Mouse (Mus musculus) midbrain, postnatal 0 days (tissue): ENCODE measurements around the gene Syne3. TPM values are rescaled to one million over a fixed set of nuclear protein-coding genes. Genes with fewer than 3 reads are reported as not detected.

ENCODE experiments used
- ATAC-seq: fragments of 200-750 bp; cut with Nextera tagmentation; 2 replicates; pipeline ENCODE4 v1.8.0; 2017; ENCODE audit warnings: moderate number of reproducible peaks, mild to moderate bottlenecking, moderate TSS enrichment, moderate library complexity; ENCODE audit not compliant: low FRiP score
- DNase-seq: peaks from one replicate; pipeline ENCODE4 v3.0.0-alpha.2; 2015; ENCODE audit warnings: low spot score
- H3K27ac ChIP-seq: fragments of 300-500 bp; sonication (generic); 2 replicates; pipeline ENCODE4 v1.5.1; 2014; ENCODE audit warnings: low read depth, mild to moderate bottlenecking, low read length, mixed read lengths
- H3K27me3 ChIP-seq: fragments of 300-500 bp; sonication (generic); 2 replicates; pipeline ENCODE4 v1.6.1; 2014; ENCODE audit warnings: low read length, control low read depth, mixed read lengths; ENCODE audit not compliant: insufficient read depth
- H3K36me3 ChIP-seq: fragments of 300-500 bp; sonication (generic); 2 replicates; pipeline ENCODE4 v1.6.1; 2014; ENCODE audit warnings: low read length, control low read depth, mixed read lengths; ENCODE audit not compliant: insufficient read depth
- H3K4me1 ChIP-seq: fragments of 300-500 bp; sonication (generic); 2 replicates; pipeline ENCODE4 v1.6.1; 2014; ENCODE audit warnings: mild to moderate bottlenecking, control low read depth, antibody characterized with exemption, low read length, mixed read lengths; ENCODE audit not compliant: insufficient read depth
- H3K4me2 ChIP-seq: fragments of 300-500 bp; sonication (generic); 2 replicates; pipeline ENCODE4 v1.6.1; 2014; ENCODE audit warnings: low read depth, mild to moderate bottlenecking, low read length, mixed read lengths; ENCODE audit not compliant: poor library complexity, severe bottlenecking
- H3K4me3 ChIP-seq: fragments of 300-500 bp; sonication (generic); 2 replicates; pipeline ENCODE4 v1.5.1; 2014; ENCODE audit warnings: low read depth, mild to moderate bottlenecking, low read length, moderate library complexity
- H3K9ac ChIP-seq: fragments of 300-500 bp; sonication (generic); replicated peaks from 2 replicates; pipeline ENCODE4 v1.6.1; 2014; ENCODE audit warnings: mild to moderate bottlenecking, low read length, moderate library complexity, mixed read lengths; ENCODE audit not compliant: poor library complexity, severe bottlenecking
- H3K9me3 ChIP-seq: fragments of 300-500 bp; sonication (generic); 2 replicates; pipeline ENCODE4 v1.6.1; 2016; ENCODE audit warnings: low read length, control low read depth
- CTCF ChIP-seq: IDR thresholded peaks from 2 replicates; pipeline ENCODE4 v1.5.1; 2016; ENCODE audit warnings: antibody characterized with exemption, mild to moderate bottlenecking
- WGBS: fragments of 180-500 bp; shearing (Covaris S2); extraction: QIAGEN DNeasy Blood & Tissue Kit; methylation state at CpG from one replicate; pipeline ENCODE4 v1.1.7; 2014; 5-methylcytosine and 5-hydroxymethylcytosine counted together
- polyA plus RNA-seq: library from polyadenylated mRNA; unstranded; fragments of >200 nt; fragmentation: Nextera tagmentation; extraction: Ambion mirVana; gene quantifications from 2 replicates; pipeline ENCODE4 v1.2.1, GENCODE M21; 2015
- total RNA-seq: library from RNA; depleted of rRNA; stranded (reverse); fragments of >200 nt; gene quantifications from 2 replicates; pipeline ENCODE4 v1.2.3, GENCODE M21; 2014

The Syne3 gene
- total and polyA plus RNA-seq, 2 experiments from 2014 or later, result 0.85 to 0.93 TPM

DNA sequence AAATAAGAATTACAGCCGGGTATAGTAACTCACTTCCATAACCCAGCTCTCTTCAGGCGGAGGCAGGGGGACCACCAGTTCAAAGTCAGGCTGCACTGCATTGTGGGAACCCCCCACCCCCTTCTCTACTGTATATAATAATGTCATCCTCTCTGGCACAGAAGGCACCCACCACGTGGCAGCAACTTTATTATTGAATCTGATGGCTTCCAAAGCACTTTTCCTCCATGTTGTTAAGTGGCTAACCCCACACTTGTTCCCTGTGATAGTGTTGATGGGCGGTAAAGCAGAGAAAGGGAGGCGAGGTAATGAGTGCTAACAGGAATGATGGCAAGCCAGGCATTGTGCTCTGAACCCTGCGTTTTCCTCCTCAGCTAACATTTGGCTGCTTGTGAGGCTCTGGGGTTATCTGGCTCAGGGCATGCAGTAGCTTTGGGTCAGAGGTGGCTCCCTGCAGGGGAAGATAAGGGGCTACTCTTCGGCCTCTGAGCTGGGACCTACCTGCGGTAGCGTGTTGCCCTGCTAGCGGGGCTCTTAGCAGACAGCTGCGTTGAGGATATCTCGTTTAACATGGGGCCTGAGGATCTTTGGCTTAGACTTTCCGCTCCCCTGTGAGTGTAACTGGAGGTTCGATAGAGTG is 24.6 kb upstream of the Syne3 start:
- peak overlapping the region; percentile 91 for H3K4me2 ChIP-seq
- ATAC-seq, result no peak
- H3K4me3 ChIP-seq, result no peak overlapping the region
- no peaks in the 10 kb centered on the region for H3K9me3 ChIP-seq
- H3K4me1 ChIP-seq, result peaks cover 14% of the 10 kb centered on the region; the same call in 1 of the 2 replicates
- no peak for TF ChIP-seq CTCF
- no peaks in the 10 kb centered on the region for H3K27me3 ChIP-seq
- DNase-seq, result no peak
- no peak overlapping the region for H3K9ac ChIP-seq
- H3K36me3 ChIP-seq, result peaks cover 3% of the 10 kb centered on the region; the same call in 1 of the 2 replicates
- H3K27ac ChIP-seq, result no peak overlapping the region
- 81% methylated on average over 14 of the region's 14 CpGs for WGBS

GRCm38 (mm10) chr12:105032832-105033775 is 23.5 kb upstream of the Syne3 start:
- H3K9ac ChIP-seq, result peak overlapping the region; percentile 87
- H3K27ac ChIP-seq, result peak overlapping the region; percentile 80
- peaks cover 14% of the 10 kb centered on the region; the same call in 1 of the 2 replicates for H3K4me1 ChIP-seq
- peaks cover 3% of the 10 kb centered on the region; the same call in 1 of the 2 replicates for H3K36me3 ChIP-seq
- H3K27me3 ChIP-seq, result no peaks in the 10 kb centered on the region
- peak; percentile 48 for ATAC-seq
- no peaks in the 10 kb centered on the region for H3K9me3 ChIP-seq
- H3K4me2 ChIP-seq, result peak overlapping the region; percentile 91
- no peak for DNase-seq
- H3K4me3 ChIP-seq, result peak overlapping the region; percentile 90
- 2% methylated on average over 45 of the region's 45 CpGs for WGBS
- TF ChIP-seq CTCF, result no peak

- Histone ChIP-seq H3K9me3 (no peaks in the 10 kb centered on the region), H3K9ac (peak within 1 kb of the TSS; percentile 87), H3K4me2 (peak within 1 kb of the TSS; percentile 91), H3K27ac (peak within 1 kb of the TSS; percentile 80), H3K36me3 (peaks cover 3% of the 10 kb centered on the region; the same call in 1 of the 2 replicates), H3K4me3 (peak within 1 kb of the TSS; percentile 90), H3K4me1 (peaks cover 14% of the 10 kb centered on the region; the same call in 1 of the 2 replicates), H3K27me3 (no peaks in the 10 kb centered on the region)
- ATAC-seq (peak; percentile 99), DNase-seq (peak; percentile 100)
- under 1% methylated on average over 60 of the region's 72 CpGs for WGBS
- no peak for TF ChIP-seq CTCF
Measured at GRCm38 (mm10) chr12:105032147-105032831, 22.7 kb upstream of the Syne3 start, which contains the start of gene Glrx5. Gene Glrx5 (plus strand): TSS chr12:105032688.

DNA sequence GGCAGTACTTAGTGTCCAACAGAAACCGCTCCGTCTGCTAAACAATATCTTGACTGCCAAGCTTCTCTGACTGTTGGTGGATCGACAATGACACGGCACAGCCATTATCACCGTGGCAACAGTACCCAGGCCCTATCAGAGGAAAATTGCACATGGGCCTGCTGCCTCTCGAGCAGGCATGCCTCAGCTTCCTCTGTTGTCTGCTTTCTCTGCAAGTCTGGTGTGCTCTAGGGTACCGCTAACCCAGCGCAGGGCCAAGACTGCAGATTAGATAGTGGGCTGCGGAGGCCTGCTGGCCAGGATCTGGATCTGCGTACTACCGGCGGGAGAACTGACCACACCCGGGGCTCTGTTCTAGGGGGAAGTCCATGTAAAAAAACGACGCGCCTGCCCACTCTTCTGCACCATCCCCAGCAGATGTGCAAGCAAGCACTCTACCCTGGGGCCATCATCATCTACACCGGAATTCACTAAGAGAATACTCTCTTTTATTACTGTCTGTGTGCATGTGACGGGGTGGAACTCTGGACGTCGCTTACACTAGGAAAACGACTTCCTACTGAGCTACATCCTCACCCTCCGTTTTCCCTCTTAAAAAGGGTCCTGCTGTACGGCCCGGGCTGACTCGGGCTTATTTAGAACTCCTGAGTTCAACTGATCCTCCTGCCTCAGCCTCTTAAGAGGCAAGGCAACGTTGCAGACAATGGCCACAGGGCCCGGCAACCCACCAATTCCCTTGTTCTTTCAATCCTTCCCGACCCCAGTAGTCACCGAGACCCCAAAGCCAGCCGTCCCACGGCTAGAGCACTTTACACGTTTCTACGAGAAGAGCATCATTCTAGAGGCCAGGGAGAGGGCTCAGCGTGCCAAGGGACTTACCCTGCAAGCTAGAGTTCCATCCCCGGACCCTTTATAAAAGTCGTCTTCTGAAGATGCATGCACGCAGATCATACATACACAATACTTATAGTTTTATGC is 21.8 kb upstream of the Syne3 start:
- H3K27me3 ChIP-seq, result no peaks in the 10 kb centered on the region
- no peak for TF ChIP-seq CTCF
- ATAC-seq (no peak), DNase-seq (peak; percentile 36)
- H3K4me1 ChIP-seq, result peaks cover 14% of the 10 kb centered on the region; the same call in 1 of the 2 replicates
- peaks cover 3% of the 10 kb centered on the region; the same call in 1 of the 2 replicates for H3K36me3 ChIP-seq
- H3K9me3 ChIP-seq, result no peaks in the 10 kb centered on the region
- H3K4me3 ChIP-seq, result peak overlapping the region; percentile 90
- WGBS, result 5% methylated on average over 37 of the region's 37 CpGs
- H3K9ac ChIP-seq, result peak overlapping the region; percentile 75
- H3K27ac ChIP-seq, result peak overlapping the region; percentile 75
- peak overlapping the region; percentile 75 for H3K4me2 ChIP-seq

- Histone ChIP-seq H3K9ac (no peak overlapping the region), H3K36me3 (peaks cover 3% of the 10 kb centered on the region; the same call in 1 of the 2 replicates), H3K4me3 (no peak overlapping the region), H3K27me3 (no peaks in the 10 kb centered on the region), H3K9me3 (no peaks in the 10 kb centered on the region), H3K4me2 (no peak overlapping the region), H3K4me1 (peaks cover 14% of the 10 kb centered on the region; the same call in 1 of the 2 replicates), H3K27ac (no peak overlapping the region)
- 82% methylated on average over 9 of the region's 9 CpGs for WGBS
- TF ChIP-seq CTCF, result no peak
- no peak for DNase-seq
- no peak for ATAC-seq
Measured at GRCm38 (mm10) chr12:105029890-105030289, 20.3 kb upstream of the Syne3 start.
